Mouse (Mus musculus) layer of hippocampus, adult 6 months (tissue): ENCODE measurements around the gene Tuba4a. TPM values are rescaled to one million over a fixed set of nuclear protein-coding genes. Genes with fewer than 3 reads are reported as not detected.

Experiments
- long read RNA-seq, 2 experiments: library from polyadenylated mRNA; unstranded; transcript quantifications; one replicate each; pipeline ENCODE4 v2.0.0; 2019 to 2020
- microRNA-seq: library from miRNA; unstranded; fragments of <30 nt; microRNA quantifications from one replicate; pipeline ENCODE4 v1.2.0, GENCODE M21; 2020
- polyA plus RNA-seq: library from polyadenylated mRNA; unstranded; fragments of <200 nt; fragmentation: Nextera tagmentation; gene quantifications from 2 replicates; pipeline ENCODE4 v1.2.3, GENCODE M21; 2021

Tuba4a gene
- 181 and 191 TPM in 2 replicates for polyA plus RNA-seq
- long read RNA-seq, experiment 1, transcript Tuba4a-202 (4 exons, 2,840 nt), result major isoform, 244 of 402 reads
- long read RNA-seq, experiment 1, partial matches to known transcripts, result 52 of 402 reads
- long read RNA-seq, experiment 1, other reads (novel, unspliced or antisense), result 103 of 402 reads
- long read RNA-seq, experiment 2, transcript Tuba4a-202 (4 exons, 2,840 nt), result major isoform, 498 of 642 reads
- long read RNA-seq, experiment 2, partial matches to known transcripts, result 30 of 642 reads
- long read RNA-seq, experiment 2, other reads (novel, unspliced or antisense), result 109 of 642 reads

DNA sequence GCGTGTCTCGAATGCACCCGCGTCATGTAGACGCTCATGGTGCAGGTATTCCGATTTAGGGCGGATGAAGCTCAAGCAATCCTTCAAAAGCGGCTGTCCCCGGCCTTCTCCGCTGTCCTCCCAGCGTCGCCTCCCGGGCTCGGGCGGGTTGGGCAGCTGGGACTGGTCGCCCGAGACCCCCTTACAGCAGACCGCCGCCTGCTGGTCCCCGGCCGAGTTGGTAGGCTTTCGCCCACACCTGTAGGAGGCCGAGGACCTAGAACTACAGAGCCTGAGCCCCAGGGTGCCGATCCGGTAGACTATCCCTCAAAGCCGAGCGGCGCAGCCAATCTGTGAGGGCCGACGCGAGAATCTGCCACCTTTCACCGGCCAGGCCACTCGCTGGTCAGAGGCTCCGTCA is at the start of gene Tuba4a:
Tuba4a (minus strand) TSS at position 335 of the 400 bp plus-strand sequence.

DNA sequence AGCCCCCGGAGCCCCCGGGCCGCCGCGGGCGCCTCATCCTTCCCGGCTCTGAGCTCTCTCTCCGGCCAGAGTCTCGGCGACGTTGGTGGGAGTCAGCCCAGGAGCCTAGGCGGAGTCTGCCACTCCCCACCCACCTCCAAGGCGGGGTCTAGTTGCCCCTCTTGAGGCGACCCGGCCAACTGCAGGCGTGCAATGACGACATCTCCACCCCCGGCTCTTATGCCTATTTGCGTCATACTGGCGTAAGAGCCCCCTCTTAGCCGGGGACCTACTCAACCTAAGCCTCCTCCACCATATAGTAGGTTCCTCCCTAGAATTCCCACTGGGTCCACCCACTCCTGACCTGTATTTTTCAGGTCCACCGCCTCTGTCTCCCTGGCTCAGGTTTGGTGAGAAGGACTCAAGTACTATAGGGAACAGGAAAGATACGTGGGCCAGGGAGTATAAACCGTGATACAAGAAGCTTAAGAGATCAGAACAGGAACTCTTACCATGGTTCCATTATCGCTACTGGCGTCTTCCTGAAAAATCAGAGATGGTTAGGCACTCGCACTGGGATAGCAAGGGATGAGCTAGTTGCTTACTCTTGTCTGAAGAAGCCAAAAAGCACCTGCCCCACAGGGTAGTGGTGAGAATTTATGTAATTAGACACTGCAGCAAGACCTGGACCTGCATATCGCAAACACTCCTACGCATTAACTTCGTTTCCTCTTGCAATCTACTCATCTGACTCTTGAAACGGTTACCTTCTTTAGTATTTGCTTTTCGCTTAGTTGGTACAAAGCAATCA is 44.6 kb upstream of the Tuba4a start, which contains the start of gene Ptprn:
Ptprn (minus strand) TSS at position 412 of the 790 bp plus-strand sequence.

DNA sequence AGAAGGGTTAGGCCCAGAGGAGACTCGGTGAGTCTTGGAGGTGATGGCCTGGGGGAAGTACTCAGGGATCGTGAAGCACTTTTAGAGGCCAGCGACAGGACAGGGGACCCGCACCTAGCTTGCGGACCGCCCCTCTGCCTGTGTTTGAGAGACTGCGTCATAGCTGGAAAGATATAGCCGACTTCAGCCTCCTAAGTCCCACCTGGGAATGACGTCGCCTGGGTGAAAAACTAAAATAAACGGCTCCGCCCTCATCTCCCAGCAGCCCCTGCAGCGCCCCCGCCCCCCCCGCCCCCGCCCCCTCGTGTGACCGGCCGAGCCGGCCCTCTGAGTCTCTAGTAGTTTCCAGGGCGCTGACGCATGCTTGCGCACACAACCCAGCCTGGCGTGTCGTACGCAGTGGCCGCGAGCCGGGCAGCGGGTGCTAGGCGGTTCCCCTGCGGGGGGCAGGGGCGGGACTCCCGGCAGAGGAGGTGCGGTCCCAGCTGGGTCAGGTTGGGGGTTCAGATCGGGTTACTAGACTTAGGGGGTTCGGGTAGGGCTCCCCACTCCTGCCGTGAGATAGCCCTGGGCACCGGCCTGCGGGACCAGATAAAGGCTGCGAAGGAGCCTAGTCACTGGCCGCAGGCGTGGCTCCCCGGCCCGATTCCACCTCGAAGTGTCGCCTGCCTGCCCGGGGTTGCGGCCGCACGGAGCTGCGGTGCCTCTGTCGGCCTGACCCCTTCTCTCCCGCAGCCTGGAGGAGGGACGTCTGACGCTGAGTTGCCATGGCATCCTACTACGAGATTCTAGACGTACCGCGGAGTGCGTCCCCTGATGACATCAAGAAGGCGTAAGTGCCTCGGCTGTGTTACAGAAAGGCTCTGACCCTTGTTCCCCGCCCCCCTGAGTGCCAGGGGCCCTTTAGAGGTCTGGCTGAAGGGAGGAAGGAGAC is 16.7 kb upstream of the Tuba4a start, which contains the start of gene Dnajb2:
Dnajb2 (plus strand) TSS at position 290 of the 934 bp plus-strand sequence.

DNA sequence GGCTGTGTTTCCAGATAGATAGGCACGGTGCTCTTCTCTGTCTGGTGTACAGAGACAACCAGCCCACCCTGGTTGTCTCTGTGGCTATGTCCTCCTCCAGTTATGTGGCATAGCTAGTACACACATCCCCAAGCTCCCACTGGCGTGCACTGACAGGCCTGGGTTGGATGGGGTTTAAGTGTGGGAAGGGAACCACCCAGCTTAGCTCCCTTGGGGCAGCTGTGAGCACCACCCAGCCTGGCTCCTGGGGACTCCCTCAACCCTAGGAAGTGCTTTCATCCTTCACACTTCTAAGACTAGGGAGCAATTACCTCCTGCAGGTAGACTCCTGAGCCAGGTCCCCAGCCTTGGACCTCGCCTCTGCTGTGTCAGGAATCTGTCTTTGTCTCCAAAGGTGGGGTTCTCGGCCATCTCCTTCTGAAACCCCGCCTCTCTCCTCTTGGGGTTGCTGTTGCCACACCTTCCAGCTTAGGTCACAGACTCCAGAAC is 12.0 kb upstream of the Tuba4a start, which contains the start of gene A630095N17Rik:
A630095N17Rik (minus strand) TSS at position 439 of the 489 bp plus-strand sequence.

DNA sequence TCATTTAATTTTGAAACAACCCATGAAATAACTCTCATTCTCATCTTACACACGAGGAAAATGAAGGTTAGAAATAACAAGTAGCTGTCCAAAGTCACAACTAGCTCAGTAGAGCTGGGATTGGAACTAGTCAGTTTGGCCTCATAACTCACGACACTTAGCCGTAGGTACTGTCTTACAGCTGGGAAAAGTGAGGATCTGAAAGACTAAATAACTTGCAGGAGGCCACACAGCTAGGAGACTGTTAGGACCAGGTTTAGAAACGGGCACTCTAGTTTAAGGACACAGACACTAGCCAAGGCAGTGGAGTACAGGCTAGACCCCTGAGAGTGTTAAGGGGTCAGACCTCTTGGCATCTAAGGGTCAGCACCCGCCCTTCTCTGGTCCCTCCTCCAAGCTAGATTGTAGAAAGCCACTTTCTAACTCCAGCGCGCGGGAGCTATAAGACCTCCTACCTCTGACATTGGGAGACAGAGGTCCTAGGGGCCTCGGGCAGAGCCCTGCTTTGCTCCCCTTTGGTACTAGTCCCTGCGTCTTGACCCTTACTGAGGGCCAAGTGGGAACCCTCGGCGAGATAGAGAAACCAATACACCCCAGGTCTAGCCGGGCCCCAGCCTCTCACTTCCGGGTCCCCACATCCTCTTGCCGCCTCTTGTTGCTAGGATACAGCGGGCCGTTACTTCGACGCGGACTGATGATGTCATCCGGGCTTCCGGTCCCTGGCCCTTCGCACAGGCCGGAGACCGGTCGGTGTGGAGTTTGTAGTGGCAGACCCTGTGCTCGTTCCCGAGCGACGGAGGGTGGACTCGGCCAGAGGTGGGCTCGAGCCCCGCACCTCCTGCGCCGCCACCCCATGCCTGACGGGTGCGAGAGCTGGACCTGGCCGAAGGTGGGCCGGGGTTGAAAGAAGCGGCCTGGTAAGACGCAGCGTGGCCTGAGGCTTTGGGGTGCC is 9.3 kb downstream of the Tuba4a start, which contains the start of the genes Glb1l and Stk16:
Glb1l (minus strand) TSS at position 678 of the 952 bp plus-strand sequence.
Stk16 (plus strand) TSS at position 703 of the 952 bp plus-strand sequence.

DNA sequence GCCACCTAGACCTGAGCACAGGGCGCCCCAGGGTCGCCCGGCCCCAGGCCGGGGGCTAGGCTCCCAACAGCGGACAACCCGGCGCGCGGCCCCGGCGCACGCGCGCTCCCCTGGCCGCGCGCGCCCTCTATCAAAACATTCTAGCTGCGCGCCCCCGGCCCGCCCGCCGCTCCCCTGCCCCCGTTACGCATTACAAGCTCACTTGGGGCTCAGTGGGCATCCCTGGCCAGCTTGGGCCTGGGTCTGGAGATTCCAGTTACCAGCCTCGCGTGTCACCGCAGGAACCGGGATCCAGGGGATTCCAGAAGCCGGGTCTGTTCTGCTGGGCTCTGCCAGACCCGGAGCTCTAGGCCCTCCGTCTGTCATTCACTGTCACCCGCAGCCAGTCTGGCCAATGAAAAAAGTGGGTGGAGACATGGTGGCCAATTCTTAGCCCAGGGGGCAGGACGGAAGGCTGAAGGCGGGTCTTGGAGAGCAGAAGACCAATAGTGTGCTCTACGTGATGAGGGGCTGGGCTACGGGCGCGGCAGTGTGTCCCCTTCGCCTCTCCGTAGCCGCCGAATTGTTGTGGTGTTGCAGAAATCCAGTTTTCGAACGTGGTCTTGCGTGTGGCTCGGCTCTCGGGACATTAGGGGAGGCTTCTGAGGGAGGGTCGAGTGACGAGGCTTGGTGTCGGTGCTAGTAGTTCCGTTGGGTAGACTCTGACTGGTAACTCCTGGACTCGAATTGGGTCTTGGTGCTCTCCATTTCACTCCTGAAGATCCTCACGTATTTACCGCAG is 27.9 kb downstream of the Tuba4a start, which contains the start of the genes Ankzf1 and Atg9a:
Ankzf1 (plus strand) TSS at position 530 of the 781 bp plus-strand sequence.
Atg9a (minus strand) TSS at position 575 of the 781 bp plus-strand sequence.

DNA sequence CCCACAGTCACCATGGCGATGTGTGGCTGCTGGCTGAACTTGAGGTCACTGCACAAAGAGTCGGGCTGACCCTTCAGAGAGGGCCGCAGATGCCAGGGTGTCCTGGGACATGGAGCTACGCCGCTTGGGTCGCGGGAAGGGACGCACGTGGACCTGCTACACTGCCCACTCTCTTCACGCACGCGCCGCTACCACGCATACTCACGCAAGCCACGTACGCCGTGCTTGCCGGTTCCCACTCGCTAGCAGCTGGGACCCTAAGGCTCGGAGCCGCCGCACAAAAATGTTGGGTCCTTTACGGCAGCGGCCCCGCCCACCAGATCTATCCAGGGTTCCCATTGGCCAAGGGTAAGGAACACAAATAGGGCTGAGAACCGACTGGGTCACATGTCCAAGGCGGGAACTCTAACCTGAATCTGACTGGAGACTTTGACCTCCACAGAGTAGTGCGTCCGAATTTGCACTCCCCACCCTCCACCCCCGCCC is 39.5 kb downstream of the Tuba4a start, which contains the start of gene Abcb6:
Abcb6 (minus strand) TSS at position 288 of the 486 bp plus-strand sequence.

DNA sequence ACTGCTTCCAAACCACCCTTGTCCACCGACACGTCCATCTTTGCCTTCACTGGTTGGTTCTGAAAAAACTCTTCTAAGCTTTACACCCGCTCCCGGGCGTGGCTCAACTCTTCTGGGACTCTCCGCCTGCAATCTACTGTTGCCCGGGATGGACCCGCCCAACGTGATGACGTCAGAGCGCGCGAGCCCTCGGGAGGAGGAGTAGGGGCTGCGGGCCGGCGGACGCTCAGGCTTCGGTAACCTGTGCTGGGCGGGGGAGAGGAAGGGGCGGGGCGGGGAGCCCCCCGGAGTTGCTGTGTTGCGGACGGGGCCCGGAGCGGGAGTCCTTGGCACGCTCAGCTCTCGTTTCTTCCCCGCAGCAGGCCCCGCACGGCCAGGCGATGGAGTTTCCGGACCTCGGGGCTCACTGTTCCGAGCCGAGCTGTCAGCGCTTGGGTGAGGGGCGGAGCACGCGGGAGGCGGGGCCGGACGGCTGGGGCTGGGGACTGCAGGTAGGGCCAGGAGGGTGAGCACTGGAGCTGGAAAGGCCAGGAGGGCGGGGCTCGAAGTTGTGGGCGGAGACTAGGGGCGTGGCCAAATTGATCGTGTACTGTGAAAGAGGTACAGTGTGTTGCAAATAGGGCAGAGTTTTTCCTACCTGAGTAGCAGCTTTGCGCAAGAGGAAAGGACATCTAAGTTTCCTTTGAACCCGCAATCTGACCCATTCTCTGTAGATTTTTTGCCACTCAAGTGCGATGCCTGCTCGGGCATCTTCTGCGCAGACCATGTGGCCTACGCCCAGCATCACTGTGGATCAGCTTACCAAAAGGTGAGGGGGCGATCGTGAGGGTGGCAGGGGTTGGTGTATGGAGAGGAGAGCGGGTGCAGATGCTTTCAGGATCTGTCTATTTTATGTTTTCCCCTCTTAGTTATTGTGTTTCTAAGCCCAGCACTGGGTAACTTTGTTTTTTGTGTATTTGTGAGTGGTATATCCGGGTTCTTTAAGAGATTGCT is 50.9 kb downstream of the Tuba4a start, which contains the start of gene Zfand2b:
Zfand2b (plus strand) TSS at position 175 of the 993 bp plus-strand sequence.

Small RNA genes within 50 kb of the gene (microRNA-seq; reads per million reads assigned to microRNA genes)
- gene Gm27943, result not detected

Other genes with a start within 250 kb of the Tuba4a start
- gene Nhej1, start 94.7 kb downstream of the Tuba4a start, polyA plus RNA-seq, result 3.3 and 3.6 TPM in 2 replicates
- gene Slc23a3, start 86.0 kb downstream of the Tuba4a start, polyA plus RNA-seq, result 1.0 and 1.5 TPM in 2 replicates
- 7.4 and 10.8 TPM in 2 replicates for gene Cnppd1, start 77.2 kb downstream of the Tuba4a start, polyA plus RNA-seq
- gene Retreg2, start 77.1 kb downstream of the Tuba4a start, polyA plus RNA-seq, result 70.3 and 86.5 TPM in 2 replicates
- 38.0 and 45.0 TPM in 2 replicates for gene Zfand2b, start 51.2 kb downstream of the Tuba4a start, polyA plus RNA-seq
- 12.8 and 13.0 TPM in 2 replicates for gene Abcb6, start 39.5 kb downstream of the Tuba4a start, polyA plus RNA-seq
- 9.8 and 11.1 TPM in 2 replicates for gene Ankzf1, start 27.7 kb downstream of the Tuba4a start, polyA plus RNA-seq
- 44.9 and 48.7 TPM in 2 replicates for gene Atg9a, start 27.7 kb downstream of the Tuba4a start, polyA plus RNA-seq
- gene Glb1l, start 9.1 kb downstream of the Tuba4a start, polyA plus RNA-seq, result 2.3 and 3.4 TPM in 2 replicates
- gene Stk16, start 9.0 kb downstream of the Tuba4a start, polyA plus RNA-seq, result 78.9 and 82.4 TPM in 2 replicates
- not detected in 2 replicates for gene A630095N17Rik, start 12.2 kb upstream of the Tuba4a start, polyA plus RNA-seq
- gene Dnajb2, start 16.5 kb upstream of the Tuba4a start, polyA plus RNA-seq, result 46.9 and 49.3 TPM in 2 replicates
- gene Ptprn, start 44.6 kb upstream of the Tuba4a start, polyA plus RNA-seq, result 65.6 and 80.8 TPM in 2 replicates
- gene Resp18, start 58.5 kb upstream of the Tuba4a start, polyA plus RNA-seq, result 215 and 219 TPM in 2 replicates
- 68.5 and 77.2 TPM in 2 replicates for gene Dnpep, start 98.1 kb upstream of the Tuba4a start, polyA plus RNA-seq
- 1.2 TPM in 2 replicates for gene Des, start 140.5 kb upstream of the Tuba4a start, polyA plus RNA-seq
- gene Speg, start 155.4 kb upstream of the Tuba4a start, polyA plus RNA-seq, result 50.9 and 52.6 TPM in 2 replicates
- gene Gmppa, start 216.1 kb upstream of the Tuba4a start, polyA plus RNA-seq, result 28.5 and 31.3 TPM in 2 replicates
- 0.77 and 1.3 TPM in 2 replicates for gene Asic4, start 230.6 kb upstream of the Tuba4a start, polyA plus RNA-seq